Mouse (Mus musculus) CD4-positive helper T cell, adult 2 months (primary cell): Measurements from ENCODE around the gene Frs3.
"Not testable (repeated sequence)": the region's sequence is repeated elsewhere in the genome, so short reads cannot be mapped to it uniquely, and the experiment has no call there.

ENCODE experiments used
- DNase-seq: peaks from one replicate; pipeline ENCODE4 v3.0.0-alpha.2; 2012; ENCODE audit warnings: low read depth, missing footprints, low spot score

The Frs3 gene

DNA sequence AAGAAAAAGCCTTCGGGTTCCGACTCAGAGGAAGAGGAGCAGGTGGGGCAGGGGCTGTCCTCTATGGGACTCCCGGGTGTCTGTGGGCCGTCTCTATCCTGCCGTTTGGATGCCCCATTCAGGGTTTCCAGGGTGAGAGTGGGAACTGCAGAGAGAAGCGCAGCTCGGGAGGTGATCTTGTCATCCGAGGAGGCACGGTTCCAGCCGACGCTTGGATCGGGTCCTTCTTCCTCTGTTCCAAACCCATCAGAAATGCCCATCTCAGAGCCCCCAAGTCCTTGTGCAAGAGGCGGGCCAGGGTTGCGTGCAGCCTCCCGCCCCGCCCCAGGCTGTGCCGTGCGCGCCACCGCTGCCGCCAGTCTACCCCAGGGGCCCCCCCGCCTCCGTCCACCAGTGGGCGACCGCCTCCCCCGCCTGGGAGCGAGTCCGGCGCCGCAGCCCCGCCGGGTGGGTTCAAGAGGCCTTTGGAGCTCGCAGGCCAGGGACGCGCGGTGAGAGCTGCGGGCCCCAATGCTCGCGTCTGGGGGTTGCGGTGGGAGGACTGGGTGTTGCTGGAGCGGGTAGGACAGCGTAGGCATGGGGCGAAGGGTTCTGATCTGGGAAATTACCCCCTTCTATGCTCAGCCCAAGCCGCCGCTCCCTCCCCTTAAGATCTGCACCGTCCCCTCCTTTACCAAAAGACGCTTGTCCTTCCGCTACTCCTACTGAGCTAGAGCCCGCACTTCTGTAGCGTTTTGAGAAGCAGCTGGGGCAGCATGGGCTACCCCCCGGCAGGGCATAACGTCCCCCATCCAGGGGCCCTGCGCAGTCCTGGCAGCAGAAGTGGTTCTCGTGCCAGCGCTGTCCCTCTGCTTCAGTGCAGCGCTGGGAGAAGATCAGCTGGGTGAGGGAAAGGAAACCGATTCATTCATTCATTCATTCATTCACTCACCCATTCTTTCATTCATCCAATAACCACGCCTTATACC lies at the start of gene Frs3:
Gene Frs3, plus strand, starts transcription at position 423 of the 968 bp plus-strand sequence.
- peak; percentile 65 for DNase-seq

- DNase-seq: no peak
These were observed 45.8 kb upstream of the Frs3 start for GRCm38 (mm10) chr17:47642992-47643391.

DNA sequence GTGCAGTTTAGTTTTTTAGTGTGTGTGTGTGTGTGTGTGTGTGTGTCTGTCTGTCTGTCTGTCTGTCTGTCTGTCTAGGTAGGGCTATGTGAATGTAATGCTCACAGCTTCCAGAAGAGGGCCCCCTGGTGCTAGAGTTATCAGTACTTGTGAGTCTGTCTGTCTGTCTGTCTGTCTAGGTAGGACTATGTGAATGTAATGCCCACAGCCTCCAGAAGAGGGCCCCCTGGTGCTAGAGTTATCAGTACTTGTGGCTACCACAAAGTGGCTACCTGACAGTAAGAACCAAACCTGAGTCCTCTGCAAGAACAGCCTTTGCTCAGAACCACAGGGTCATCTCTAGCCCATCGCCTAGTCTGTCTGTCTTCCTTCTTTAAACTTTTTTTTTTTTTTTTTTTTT lies 42.1 kb upstream of the Frs3 start:
- DNase-seq: peak; percentile 80

DNA sequence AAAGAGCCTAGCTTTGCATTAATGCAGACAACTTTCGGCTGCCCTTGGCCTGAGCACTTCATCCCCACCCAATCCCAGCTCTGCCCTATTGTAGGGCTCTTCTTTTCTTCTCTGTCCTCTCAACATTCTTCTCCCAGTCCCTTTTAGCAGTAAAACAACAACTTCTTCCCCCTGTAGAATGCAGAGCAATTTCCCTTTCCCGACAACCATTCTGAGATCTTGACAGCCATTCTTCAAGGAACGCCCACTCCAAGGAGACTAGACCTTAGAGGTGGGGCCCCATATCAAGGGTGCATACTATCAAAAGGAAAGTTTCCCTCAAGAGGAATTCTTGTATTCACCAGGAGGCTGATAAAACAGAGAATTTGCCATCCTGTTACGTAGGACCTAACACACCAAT lies 39.9 kb upstream of the Frs3 start:
- DNase-seq: no peak

GRCm38 (mm10) chr17:47651953-47652352 lies 36.9 kb upstream of the Frs3 start:
- no peak for DNase-seq

GRCm38 (mm10) chr17:47654346-47654745 lies 34.5 kb upstream of the Frs3 start:
- DNase-seq: not testable (repeated sequence)

DNA sequence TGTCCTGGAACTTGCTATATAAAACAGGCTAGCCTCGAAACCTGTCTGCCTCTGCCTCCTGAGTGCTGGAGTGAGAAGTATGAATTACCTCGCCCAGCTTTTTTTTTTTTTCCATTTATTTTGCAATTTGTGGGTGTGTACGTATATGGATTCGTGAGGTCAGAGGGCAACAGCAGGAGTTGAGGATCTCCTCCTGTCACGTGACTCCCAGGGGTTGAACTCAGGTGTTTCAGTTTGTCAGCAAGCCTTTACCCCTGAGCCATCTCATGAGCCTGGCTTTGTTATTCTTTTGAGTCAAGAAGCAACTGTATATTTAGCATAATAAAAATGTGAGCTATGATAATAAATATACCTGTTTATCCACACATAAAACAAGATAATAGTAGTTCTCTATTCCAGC lies 33.1 kb upstream of the Frs3 start:
- DNase-seq: no peak

GRCm38 (mm10) chr17:47657901-47658300 lies 30.9 kb upstream of the Frs3 start:
- DNase-seq: no peak

DNA sequence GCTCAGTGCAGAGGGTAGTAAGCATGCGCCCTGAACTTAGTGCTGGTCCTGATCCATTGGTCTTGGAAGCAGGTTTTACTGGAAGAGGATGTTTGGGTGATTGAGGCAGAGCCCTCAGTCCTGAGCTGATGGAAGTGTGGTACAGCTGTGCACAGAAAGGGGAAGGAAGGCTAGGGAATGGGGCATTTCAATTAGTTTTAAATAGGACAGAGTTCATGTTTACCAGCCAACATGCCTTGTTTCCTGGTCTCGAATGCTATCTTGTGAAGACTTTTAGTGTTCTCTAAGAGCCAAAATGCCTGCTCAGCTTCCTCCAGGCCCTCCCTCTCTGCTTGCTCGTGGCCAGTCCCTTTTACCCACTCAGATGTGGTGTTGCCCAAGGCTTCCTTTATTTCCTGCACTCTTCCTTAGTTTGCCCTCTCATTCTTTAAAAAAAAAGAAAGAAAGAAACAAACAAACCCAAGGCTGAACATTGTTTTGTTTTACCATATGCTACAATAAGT lies 30.0 kb upstream of the Frs3 start:
- DNase-seq: no peak

DNA sequence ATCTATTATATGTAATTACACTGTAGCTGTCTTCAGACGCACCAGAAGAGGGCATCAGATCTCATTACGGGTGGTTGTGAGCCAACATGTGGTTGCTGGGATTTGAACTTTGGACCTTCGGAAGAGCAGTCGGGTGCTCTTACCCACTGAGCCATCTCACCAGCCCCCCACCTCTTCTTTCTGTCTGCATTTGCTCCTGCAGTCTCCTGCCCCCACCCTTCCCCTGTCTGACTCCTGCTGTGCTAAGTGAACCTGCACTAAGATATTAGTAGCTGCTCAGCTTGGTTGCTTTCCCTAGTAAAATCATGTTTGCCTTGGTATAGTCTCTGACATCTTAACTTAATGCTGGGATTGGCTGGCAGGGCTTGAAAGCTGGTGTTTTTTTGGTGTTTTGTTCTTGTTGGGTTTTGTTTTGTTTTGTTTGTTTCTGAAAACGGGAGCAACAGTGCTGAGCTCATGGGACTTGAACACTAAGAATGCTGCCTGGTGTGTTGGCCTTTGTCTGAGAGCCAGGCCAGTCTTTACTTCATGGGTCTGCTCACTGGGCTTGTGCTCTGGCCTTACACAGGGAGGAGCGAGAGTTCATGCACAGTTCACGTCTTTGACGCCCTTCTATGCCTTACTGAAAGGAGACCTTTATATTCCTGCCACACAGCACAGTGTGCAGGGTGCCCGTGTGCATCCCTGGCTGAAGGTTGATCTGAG lies 25.7 kb upstream of the Frs3 start:
- no peak for DNase-seq

DNA sequence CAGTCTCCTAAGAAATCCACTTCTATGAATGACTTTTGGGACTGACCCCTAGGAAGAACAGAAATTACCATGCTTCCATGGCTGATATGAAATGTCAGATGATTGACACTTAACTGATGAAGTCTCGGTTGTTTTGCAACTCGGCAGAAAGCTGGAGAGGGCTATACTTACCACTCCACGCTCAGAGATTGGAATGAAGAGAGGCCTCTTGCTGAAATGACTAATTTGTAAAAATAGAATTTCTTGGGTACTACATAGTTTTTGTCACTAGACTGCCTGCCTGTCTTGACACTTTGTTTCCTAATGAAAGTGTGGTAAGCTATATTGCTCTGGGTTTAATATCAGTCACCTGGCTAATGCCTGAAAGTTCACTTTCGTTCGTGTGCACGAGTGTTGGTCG lies 24.4 kb upstream of the Frs3 start:
- no peak for DNase-seq

DNA sequence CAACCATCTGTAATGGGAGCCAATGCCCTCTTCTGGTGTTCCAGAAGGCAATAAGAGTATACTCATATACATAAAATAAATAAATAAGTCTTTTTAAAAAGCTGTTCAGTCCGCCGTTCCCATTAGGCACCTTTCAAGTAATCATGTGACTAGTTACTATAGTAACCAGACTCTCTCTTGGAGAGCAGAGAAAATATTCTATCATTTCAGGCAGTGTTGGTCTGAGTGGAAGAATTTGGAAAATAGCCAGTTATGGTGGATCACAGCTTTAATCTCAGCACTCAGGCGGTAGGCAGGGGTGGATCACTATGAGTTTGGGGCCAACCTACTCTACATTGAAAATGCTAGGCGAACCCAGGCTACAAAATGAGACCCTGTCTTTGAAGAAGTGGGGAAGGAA lies 19.7 kb upstream of the Frs3 start:
- no peak for DNase-seq

DNA sequence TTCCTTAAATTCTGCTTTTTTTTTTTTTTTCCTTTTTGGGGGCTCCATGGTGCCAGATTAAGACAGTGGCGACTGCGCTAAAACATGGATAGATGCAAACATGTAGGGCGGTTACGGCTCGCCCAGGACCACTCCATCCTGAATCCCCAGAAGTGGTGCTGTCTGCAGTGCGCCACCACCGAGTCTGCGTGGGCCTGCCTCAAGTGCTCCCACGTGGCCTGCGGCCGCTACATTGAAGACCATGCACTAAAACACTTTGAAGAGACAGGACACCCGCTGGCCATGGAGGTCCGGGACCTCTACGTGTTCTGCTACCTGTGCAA lies 16.9 kb upstream of the Frs3 start:
- no peak for DNase-seq

- DNase-seq: no peak
These were observed 16.3 kb upstream of the Frs3 start for GRCm38 (mm10) chr17:47672311-47673111.

GRCm38 (mm10) chr17:47676581-47676980 lies 12.2 kb upstream of the Frs3 start:
- peak; percentile 53 for DNase-seq

GRCm38 (mm10) chr17:47678238-47678637 lies 10.6 kb upstream of the Frs3 start:
- no peak for DNase-seq

DNA sequence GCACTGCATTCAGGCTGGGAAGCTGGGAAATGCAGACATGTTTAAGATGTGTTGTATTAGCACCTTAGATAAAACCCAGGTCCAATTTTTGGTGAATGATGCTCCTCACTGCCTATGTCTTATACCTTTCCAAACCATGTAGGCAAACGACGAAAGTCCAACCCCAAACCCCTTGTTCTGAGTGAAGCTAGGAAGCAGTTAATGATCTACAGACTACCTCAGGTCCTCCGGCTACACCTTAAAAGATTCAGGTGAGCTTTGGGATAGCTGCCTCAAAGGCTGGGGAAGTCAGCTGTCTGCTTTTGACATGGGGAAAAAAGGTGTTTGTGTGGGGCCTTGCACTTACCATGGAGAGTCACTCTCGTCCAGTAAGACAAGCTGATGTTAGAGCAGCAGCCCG lies 10.1 kb upstream of the Frs3 start:
- no peak for DNase-seq

DNA sequence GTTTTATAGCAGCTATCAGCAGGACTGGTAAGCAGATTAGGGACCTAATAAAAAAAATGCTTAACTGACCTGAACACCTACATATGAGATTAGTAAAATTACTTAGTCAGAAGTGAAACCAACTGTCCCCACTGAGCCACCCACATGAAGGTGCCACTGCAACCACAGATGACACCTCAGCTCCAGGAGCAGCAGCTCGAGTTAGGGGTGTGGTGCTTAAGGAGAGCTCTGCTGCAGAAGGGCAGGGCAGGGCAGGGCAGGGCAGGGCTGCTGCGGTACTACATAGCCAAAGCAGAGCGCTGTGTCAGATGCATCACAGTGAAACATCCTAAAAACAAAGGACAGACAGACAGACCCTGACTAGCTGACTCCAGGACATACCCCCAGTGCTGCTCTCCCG lies 6.0 kb upstream of the Frs3 start:
- peak; percentile 63 for DNase-seq

GRCm38 (mm10) chr17:47687409-47688343 lies 1.2 kb upstream of the Frs3 start:
- DNase-seq: peak; percentile 98

GRCm38 (mm10) chr17:47688344-47688607 lies 554 bp upstream of the Frs3 start, which contains the start of gene Tomm6:
Gene Tomm6 (minus strand): TSS chr17:47688386.
- no peak for DNase-seq

GRCm38 (mm10) chr17:47689894-47690293 lies 1.1 kb downstream of the Frs3 start:
- DNase-seq: no peak
